Mouse (Mus musculus): ENCODE measurements around the gene Cep85l. TPM values are rescaled to one million over a fixed set of nuclear protein-coding genes. Genes with fewer than 3 reads are reported as not detected.

The Cep85l gene
- total and polyA plus RNA-seq, 3 experiments: 4.3 to 5.7 (median 5.0) TPM

GRCm38 (mm10) chr10:53262021-53262420 lies 117.7 kb downstream of the Cep85l start:
- H3K4me1 ChIP-seq (ENCODE audit: control insufficient read depth in 1 of 2, insufficient read depth in 2 of 2): peaks cover 0 to 3% of the 10 kb centered on the region in 2 experiments; a peak in 1 of 4 replicates
- no peaks in the 10 kb centered on the region for H3K79me2 ChIP-seq (replicated peaks; ENCODE audit: control insufficient read depth, extremely low read depth, insufficient read depth, poor library complexity, severe bottlenecking)
- H3K36me3 ChIP-seq (replicated peaks in 1 of 2; ENCODE audit: control insufficient read depth in 1 of 2, insufficient read depth in 1 of 2, low read length in 1 of 2): no peaks in the 10 kb centered on the region
- H3K4me3 ChIP-seq (replicated peaks in 1 of 3; ENCODE audit: low read depth in 2 of 3, low read length in 2 of 3, poor library complexity in 1 of 3): no peak overlapping the region
- no peaks in the 10 kb centered on the region for H3K9me3 ChIP-seq (replicated peaks; ENCODE audit: low read length)
- TF ChIP-seq SIN3A (IDR thresholded peaks at IDR 0.05; ENCODE audit: low read length) (no peak), MAX (IDR thresholded peaks at IDR 0.05; ENCODE audit: low read length) (no peak), ELF1 (IDR thresholded peaks at IDR 0.05; ENCODE audit: low read depth, low read length) (no peak), ZKSCAN1 (IDR thresholded peaks at IDR 0.05; ENCODE audit: borderline replicate concordance, low read depth, low read length) (no peak), KAT2A (IDR thresholded peaks at IDR 0.05; ENCODE audit: insufficient replicate concordance, low read length) (no peak), BHLHE40 (IDR thresholded peaks at IDR 0.05; ENCODE audit: low read depth, low read length) (no peak), SMC3 (IDR thresholded peaks at IDR 0.05; ENCODE audit: low read depth, low read length) (no peak)
- dilution Hi-C loops (cut with MboI; ENCODE audit: extremely low pct_ligation_motif_present, extremely low pct_unique_long_range_greater_than_20kb, low sequenced_read_pairs): no loop called here
- no peaks in the 10 kb centered on the region for H3K27me3 ChIP-seq (replicated peaks)
- no peak overlapping the region for H3K9ac ChIP-seq (ENCODE audit: insufficient read depth, low read depth)
- no peak for DNase-seq (ENCODE audit: extremely low read depth)
- H3K4me2 ChIP-seq (ENCODE audit: insufficient read depth, low read depth, poor library complexity, severe bottlenecking): no peak overlapping the region
- H3K27ac ChIP-seq (ENCODE audit: insufficient read depth, low read depth): no peak overlapping the region
- in situ Hi-C loops (cut with MboI; ENCODE audit: low pct_ligation_motif_present, low pct_unique_long_range_greater_than_20kb, low sequenced_read_pairs): no loop called here

DNA sequence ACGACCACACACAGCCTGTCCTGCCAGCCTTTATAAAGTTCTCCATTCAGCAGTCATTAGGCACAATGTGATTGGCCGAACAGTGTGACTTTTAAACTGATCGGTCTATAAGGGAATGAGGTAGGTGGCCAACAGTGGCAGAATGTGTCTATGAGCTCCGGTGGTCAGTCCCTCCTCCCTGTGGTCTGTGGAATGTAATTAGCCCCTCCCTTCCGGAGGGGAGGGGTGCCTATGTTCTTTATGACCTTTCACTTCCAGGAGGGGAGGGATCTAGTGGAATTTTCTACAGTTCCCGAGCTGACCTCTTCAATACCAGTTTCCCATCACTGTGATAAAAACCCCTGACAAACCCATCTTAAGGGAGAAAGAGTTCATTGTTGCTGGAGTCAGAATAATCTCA lies 144.4 kb downstream of the Cep85l start:
- Histone ChIP-seq H3K9ac (ENCODE audit: insufficient read depth, low read depth) (no peak overlapping the region), H3K27ac (ENCODE audit: insufficient read depth, low read depth) (no peak overlapping the region), H3K4me1 (ENCODE audit: control insufficient read depth in 1 of 2, insufficient read depth in 2 of 2) (no peaks in the 10 kb centered on the region), H3K4me2 (ENCODE audit: insufficient read depth, low read depth, poor library complexity, severe bottlenecking) (no peak overlapping the region), H3K79me2 (replicated peaks; ENCODE audit: control insufficient read depth, extremely low read depth, insufficient read depth, poor library complexity, severe bottlenecking) (no peaks in the 10 kb centered on the region), H3K4me3 (replicated peaks in 1 of 3; ENCODE audit: low read depth in 2 of 3, low read length in 2 of 3, poor library complexity in 1 of 3) (no peak overlapping the region), H3K27me3 (replicated peaks) (no peaks in the 10 kb centered on the region), H3K9me3 (replicated peaks; ENCODE audit: low read length) (no peaks in the 10 kb centered on the region), H3K36me3 (replicated peaks in 1 of 2; ENCODE audit: control insufficient read depth in 1 of 2, insufficient read depth in 1 of 2, low read length in 1 of 2) (no peaks in the 10 kb centered on the region)
- dilution Hi-C loops (cut with MboI; ENCODE audit: extremely low pct_ligation_motif_present, extremely low pct_unique_long_range_greater_than_20kb, low sequenced_read_pairs) (no loop called here), in situ Hi-C loops (cut with MboI; ENCODE audit: low pct_ligation_motif_present, low pct_unique_long_range_greater_than_20kb, low sequenced_read_pairs) (no loop called here)
- TF ChIP-seq CHD1 (IDR thresholded peaks at IDR 0.05; ENCODE audit: low read depth, low read length): no peak
- TF ChIP-seq NRF1 (IDR thresholded peaks at IDR 0.05; ENCODE audit: low read depth, low read length): no peak
- DNase-seq (ENCODE audit: extremely low read depth): no peak

DNA sequence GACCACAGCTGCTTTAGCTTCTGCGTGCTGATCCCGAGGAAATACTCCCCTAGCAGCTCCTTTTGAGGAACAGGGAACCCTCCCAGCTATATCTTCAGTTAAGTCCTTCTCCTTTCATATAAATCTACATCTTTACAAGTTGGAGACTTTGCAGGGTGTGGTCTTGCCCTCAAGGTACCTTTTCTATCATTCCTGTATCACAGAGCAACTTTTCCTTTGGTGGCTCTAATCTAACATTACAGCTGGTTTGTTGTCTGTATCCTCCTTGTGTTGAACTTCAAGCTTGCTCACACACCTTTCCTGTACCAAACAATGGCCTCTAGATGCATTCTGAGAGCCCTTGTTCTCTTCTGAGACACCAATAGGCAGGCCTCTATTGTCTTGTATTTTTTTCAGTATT lies 145.1 kb downstream of the Cep85l start:
- no peak for TF ChIP-seq RCOR1 (conservative IDR thresholded peaks at IDR 0.05; ENCODE audit: low read depth, low read length)
- no peak for TF ChIP-seq ETS1 (conservative IDR thresholded peaks at IDR 0.05; ENCODE audit: low read depth, low read length)
- TF ChIP-seq CHD1 (IDR thresholded peaks at IDR 0.05; ENCODE audit: low read depth, low read length): no peak
- no peak for TF ChIP-seq PAX5 (IDR thresholded peaks at IDR 0.05; ENCODE audit: low read length)
- TF ChIP-seq POLR2AphosphoS2 (IDR thresholded peaks at IDR 0.05; ENCODE audit: low read depth, low read length): no peak
- no peak for TF ChIP-seq MEF2A (IDR thresholded peaks at IDR 0.05; ENCODE audit: borderline replicate concordance, low read depth, low read length)
- no peak for TF ChIP-seq MAX (IDR thresholded peaks at IDR 0.05; ENCODE audit: low read length)
- no peak for TF ChIP-seq MAZ (IDR thresholded peaks at IDR 0.05; ENCODE audit: low read depth, low read length)
- no peak for TF ChIP-seq USF2 (conservative IDR thresholded peaks at IDR 0.05; ENCODE audit: low read depth, low read length)
- no peak for TF ChIP-seq ZMIZ1 (IDR thresholded peaks at IDR 0.05; ENCODE audit: low read depth, low read length)
- TF ChIP-seq EP300 (IDR thresholded peaks at IDR 0.05; ENCODE audit: low read length): no peak
- no peak for TF ChIP-seq NRF1 (IDR thresholded peaks at IDR 0.05; ENCODE audit: low read depth, low read length)
- no peak for TF ChIP-seq TCF12 (IDR thresholded peaks at IDR 0.05; ENCODE audit: low read depth, low read length)
- no peak for TF ChIP-seq ELF1 (IDR thresholded peaks at IDR 0.05; ENCODE audit: low read depth, low read length)
- TF ChIP-seq MYC (IDR thresholded peaks at IDR 0.05; ENCODE audit: low read depth, low read length): no peak
- TF ChIP-seq CTCF (conservative IDR thresholded peaks at IDR 0.05 in 1 of 2, IDR thresholded peaks at IDR 0.05 in 1 of 2; ENCODE audit: low read depth in 2 of 2, low read length in 2 of 2): no peak

More for the DNA sequence above, 145.1 kb downstream of the Cep85l start:
- Histone ChIP-seq H3K9ac (ENCODE audit: insufficient read depth, low read depth) (no peak overlapping the region), H3K9me3 (replicated peaks; ENCODE audit: low read length) (no peaks in the 10 kb centered on the region), H3K4me2 (ENCODE audit: insufficient read depth, low read depth, poor library complexity, severe bottlenecking) (no peak overlapping the region), H3K36me3 (replicated peaks in 1 of 2; ENCODE audit: control insufficient read depth in 1 of 2, insufficient read depth in 1 of 2, low read length in 1 of 2) (no peaks in the 10 kb centered on the region), H3K27ac (ENCODE audit: insufficient read depth, low read depth) (no peak overlapping the region), H3K27me3 (replicated peaks) (no peaks in the 10 kb centered on the region), H3K79me2 (replicated peaks; ENCODE audit: control insufficient read depth, extremely low read depth, insufficient read depth, poor library complexity, severe bottlenecking) (no peaks in the 10 kb centered on the region), H3K4me3 (replicated peaks in 1 of 3; ENCODE audit: low read depth in 2 of 3, low read length in 2 of 3, poor library complexity in 1 of 3) (no peak overlapping the region), H3K4me1 (ENCODE audit: control insufficient read depth in 1 of 2, insufficient read depth in 2 of 2) (no peaks in the 10 kb centered on the region)
- dilution Hi-C loops (cut with MboI; ENCODE audit: extremely low pct_ligation_motif_present, extremely low pct_unique_long_range_greater_than_20kb, low sequenced_read_pairs): no loop called here
- no peak for DNase-seq (ENCODE audit: extremely low read depth)
- in situ Hi-C loops (cut with MboI; ENCODE audit: low pct_ligation_motif_present, low pct_unique_long_range_greater_than_20kb, low sequenced_read_pairs): no loop called here

Measured in CH12.LX (cell line).